Mouse (Mus musculus) megakaryocyte progenitor cell, adult 5-6 weeks (primary cell): Measurements from ENCODE around the gene Them7. TPM values are rescaled to one million over a fixed set of nuclear protein-coding genes. Genes with fewer than 3 reads are reported as not detected.
A peak's percentile ranks its signal among the peaks of the same experiment; 100 is the strongest.

ENCODE experiments used
- ATAC-seq: replicated peaks from 2 replicates; pipeline ENCODE4 v1.8.0; 2016; ENCODE audit warnings: mild to moderate bottlenecking, moderate TSS enrichment, inconsistent platforms; ENCODE audit not compliant: poor library complexity
- total RNA-seq, 2 experiments: library from RNA; stranded (forward) in 1 of 2; stranded (reverse) in 1 of 2; fragments of 157-497, 149-512 nt in 1 of 2; fragments of 200-1000 nt in 1 of 2; gene quantifications; 2 replicates each; pipeline versions ENCODE4 v1.2.3 to v1.2.4; 2015 to 2017

Them7 gene
- total RNA-seq, 2 experiments from 2014 or later = 2.1 to 9.2 TPM

DNA sequence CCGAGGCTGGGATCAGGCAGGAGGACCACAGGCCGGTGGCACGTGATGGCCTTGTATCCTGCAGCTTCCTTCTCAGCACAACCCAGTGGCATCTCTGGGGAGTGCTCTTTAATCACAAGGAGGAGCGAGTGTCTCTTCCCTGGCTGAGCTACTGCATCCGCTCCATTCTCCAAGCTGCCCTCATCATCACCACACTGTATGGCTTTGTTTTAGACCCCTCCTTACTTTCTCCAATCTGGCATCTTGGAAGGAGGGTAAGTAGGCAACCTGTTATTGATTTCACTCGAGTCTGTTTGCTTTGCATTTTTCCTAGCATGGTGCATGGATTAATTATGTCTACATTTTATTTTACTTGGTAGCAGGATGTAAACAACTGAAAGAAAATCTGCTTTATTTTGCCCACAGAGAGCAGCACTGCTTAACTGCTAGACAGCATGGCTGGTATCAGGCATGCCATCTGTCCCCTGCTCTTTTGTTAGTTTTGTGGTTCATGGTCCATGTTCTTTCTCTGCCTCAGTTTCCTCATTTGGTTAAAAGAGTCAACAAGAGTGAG, 79.9 kb downstream of the Them7 start:
- no peak for ATAC-seq

DNA sequence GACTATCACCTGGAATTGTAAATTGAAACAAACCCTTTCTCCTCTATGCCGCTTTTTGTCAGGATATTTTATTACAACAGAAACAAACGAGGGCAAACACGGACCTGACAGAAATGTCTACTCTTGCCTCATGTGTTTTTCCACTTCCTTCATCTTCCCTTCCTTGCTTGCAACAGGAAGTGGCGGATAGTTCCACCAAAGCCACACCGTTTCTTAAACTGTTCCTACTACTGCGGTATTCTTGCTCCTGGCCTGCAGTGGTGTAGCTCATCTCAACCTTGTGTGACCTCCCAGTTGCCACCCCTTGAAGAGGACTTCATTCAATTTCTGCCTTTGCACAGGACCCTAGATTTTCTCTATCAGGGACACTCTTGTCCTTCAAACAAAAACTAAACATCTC, 81.8 kb downstream of the Them7 start:
- ATAC-seq = peak; percentile 90

DNA sequence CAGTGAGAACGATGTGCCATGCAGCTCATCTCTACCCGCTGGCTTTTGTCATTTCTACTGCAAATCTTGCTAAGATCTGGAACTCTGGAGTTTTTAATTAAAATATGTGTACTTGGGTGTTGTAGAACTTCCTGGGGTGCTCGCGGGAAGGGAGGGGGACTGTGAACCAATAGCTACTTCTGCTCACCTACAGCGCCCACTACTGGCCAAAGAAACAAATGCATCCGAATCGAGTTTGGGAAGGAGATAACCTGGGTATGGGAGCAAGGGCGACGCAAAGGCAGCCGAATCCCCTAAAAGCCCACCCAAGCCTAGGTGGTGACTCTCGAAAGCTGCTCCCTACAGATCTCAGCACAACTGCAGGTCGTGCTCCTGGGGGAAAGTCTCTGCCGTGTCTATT, 87.3 kb downstream of the Them7 start:
- peak; percentile 38; the same call in 1 of the 2 replicates for ATAC-seq

DNA sequence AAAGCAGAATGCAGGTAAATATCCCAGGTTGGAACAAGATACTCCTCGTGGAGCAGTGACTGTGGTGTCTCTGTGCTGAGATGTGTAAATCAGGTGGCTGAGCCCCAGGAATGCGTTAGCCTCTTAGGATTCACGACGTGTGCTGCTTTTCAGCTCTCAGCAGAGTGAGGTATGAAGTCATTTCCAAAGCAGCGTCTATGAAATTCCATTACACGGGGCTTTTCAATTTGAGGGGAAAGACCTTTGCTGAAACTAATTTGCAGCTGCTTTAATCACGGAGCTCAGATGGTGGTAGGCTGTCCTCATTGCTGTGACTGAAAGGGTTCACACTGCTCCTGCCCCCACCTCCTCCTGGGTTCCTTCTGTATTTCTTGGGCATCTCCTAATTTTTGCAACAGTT, 87.9 kb downstream of the Them7 start:
- ATAC-seq = no peak

DNA sequence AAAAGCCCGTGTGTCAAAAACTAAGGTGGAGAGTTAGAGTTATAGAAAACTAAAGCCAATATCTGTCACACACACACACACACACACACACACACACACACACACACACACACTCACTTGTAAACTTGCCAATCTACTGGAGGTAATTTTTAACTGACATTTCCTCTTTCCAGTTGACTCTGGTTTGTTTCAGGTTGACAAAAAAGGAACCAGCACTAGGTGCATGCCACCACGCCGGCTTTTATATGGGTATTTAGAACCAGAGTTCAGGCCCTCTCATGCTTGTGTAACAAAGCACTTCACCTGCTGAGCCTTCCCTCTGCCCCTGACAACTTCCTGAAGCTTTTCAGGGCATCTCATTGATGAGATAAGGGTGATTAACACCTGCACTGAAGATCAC, 89.0 kb downstream of the Them7 start:
- peak; percentile 70 for ATAC-seq

DNA sequence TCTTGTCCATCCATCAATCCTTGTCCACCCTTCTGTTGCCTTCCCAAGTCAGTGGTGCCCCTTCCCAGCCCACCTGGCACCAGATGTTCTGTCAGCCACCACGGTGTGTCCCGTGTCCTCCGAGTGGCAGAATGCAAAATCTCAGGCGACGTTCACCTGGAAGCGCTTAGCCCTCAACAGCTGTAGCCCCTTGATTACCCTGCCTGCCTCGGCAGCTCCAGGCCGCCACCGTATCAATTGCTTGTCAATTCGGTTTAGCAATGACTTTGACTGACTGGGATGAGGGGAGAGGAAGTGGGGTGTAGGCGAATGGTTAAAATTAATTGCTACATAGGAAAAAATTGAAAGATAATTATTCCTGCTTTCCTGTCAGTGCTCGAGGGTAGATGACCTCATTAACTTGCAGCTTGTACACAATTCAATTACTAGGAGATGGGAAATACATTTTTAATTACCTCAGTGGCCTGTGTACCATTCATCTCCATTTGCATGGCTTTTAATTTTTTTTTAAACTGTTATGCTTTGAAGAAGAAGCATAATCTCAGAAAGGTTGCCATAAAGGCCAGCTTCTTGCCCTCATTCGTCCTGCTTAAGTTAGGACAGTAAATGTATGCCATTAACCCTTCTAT, 93.5 kb downstream of the Them7 start:
- ATAC-seq = no peak

DNA sequence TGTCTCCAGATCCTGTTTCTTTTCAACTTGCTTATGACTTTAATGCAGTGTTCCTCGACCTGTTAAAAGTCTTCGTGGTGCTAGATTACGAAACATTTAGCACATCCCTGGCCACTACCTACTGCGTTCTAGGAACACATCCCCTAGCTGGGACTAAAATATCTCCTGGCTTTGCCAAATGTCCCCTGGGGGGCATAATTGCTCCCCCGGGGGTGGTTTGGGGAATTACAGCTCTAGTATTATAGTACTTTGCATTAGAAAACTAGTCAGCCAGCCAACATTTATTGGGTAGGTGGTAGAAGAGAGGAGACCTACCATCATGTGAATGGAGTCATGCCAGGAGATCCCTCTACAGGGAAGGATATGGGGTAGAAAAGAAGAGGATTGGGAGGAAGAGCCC, 101.9 kb downstream of the Them7 start:
- ATAC-seq = peak; percentile 52

DNA sequence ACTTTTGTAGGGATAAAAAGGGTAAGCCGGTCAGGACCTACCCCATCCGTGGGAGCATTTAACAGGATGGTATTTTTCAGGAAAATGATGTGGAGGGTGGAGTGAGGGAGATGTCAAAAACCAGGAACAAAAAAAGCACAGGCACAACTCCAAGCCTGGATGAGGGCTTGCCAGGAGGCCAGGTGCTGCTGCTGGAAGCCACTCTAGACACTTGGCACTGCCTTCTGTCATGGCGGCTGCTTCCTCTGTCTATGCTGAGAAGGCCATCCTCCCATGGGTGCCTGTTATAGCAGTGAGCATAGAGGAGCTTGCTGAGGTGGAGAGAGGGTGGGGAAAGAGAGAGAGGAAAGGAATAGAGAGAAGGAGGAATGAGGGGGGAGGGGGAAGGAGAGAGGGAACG, 105.9 kb downstream of the Them7 start:
- ATAC-seq = no peak

DNA sequence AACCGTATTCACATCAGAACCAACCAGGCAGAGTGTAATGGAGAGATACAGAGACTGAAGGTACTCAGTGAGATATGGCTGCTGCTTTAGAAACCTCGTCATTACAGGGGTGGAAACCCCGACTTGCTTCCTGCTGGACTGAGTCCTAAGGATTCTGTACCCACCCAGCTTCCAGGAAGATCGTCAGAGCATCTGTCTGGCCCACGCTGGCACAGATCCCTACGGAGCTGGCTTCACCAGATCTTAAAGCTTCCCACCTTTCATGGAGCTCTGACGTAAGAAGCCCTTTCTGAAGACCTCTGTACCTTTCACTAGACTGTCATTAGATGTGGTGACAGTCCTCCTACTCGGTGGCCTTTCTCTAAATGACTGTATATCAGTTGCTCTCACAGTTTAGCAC, 109.0 kb downstream of the Them7 start:
- ATAC-seq = no peak

DNA sequence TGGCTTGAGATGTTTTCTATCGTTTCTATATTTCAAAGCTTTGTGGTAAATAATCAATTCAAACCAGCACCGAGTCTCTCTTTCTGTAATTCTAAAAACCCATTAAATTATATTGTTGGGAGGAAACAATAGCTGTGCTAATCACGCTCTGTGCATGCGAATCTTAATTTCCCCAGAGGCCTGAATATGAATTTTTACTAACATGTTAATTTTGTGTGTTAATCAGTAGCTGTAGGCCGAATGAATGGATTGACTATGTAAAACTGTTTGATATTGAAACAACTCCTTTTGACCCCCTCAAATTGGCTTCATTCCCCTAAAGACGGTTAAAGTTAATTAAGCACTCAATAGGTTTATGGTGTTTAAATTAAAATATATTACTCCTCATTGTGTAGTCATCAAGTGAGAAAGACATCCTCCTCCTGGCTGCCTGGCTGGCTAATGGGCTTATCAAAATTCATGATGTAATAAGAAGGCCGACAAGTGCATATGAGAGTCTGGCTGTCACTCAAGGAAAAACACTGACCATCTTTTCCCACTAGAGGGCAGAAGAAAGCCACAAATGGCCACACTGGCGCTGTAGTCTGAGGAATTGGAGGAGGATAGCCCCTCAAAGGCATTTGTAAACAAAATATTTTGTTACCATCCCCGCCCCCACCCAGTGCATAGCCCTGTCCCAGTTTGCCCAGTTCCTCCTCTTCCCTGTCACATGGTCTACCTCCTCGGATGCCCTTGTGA, 110.0 kb downstream of the Them7 start:
- peak; percentile 91 for ATAC-seq

DNA sequence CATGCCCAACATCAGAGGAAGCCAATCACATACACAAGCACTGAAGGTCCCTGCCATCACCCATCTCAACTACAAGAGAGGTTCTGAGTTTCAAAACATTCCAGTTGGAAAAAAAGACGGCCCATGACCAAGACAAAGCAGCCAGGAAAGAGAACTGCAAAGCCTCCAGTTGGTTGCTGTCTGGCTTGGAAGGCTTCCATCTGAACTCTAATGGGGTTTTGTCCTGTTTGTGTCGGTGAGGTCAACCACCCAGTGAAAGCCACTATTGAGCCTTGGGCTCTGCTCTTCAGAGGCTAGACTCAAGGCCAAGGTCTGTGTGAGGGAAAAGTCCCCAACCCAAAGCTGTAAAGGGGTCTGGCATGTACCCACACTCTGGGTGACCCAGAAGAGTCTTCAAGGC, 111.5 kb downstream of the Them7 start:
- ATAC-seq = no peak

DNA sequence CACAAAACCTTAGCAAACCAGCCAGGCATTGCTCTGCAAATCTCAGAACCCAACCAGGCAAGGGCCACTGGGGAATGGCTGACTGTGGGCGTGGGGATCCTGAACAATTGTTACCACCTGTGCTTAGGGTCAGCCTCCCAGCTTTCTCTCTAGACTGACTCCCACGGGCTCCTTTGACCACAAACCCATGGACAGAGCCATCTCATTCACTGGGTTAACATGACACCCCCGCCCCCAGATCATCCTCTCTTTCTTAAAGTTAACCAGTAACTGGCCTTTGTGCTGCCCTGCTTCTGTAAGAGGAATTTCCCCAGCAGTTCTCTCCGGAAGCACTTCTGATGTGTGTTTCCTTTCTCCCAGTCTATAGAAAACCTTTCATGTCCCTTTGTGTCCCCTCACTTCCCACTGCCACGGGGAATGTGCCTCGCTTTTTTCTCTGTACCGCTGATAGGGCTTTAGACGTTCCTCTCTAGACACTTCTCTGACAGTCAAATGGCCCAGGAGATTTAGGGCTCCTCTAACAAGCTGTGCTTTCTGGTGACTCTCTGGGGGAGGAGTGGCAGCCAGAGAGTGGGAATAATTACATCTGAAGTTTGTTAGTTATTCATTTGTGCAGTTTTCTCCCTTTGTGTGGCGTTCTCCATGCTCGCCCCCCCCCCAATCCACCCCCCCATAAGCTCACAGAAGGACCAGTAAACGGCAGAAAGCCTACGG, 112.4 kb downstream of the Them7 start:
- no peak for ATAC-seq

DNA sequence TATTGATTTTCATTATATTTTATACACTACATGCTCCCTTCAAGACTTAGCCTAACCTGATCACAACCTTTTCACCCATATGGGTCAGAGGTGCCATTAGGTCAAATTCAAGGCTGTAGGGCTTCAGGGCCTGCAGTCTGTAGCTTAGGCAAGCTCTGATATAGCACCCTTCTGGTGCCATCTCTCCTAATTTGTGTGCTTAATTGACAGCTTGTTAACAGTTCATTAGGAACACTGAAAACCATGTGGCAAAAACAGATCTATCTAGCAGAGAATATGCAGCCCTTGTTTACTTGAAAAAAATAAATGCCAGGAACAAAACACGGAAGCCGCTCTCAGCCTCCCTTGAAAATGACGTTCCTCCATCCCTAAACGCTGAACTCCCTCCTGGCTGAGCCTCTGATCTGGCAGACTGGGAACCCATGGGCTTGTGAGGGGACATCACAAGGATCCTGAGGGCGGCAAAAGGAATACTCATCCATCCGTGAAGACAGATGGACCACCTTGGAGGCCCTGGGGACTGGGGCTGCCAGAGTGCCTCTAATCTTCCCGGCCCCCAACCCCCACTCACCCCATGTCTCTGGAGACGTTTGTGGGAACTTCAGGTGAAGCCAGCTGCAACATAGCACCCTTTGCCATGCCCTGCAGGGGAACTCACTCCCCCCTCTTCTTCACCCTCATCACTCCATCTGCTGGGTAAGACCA, 113.2 kb downstream of the Them7 start:
- no peak for ATAC-seq

DNA sequence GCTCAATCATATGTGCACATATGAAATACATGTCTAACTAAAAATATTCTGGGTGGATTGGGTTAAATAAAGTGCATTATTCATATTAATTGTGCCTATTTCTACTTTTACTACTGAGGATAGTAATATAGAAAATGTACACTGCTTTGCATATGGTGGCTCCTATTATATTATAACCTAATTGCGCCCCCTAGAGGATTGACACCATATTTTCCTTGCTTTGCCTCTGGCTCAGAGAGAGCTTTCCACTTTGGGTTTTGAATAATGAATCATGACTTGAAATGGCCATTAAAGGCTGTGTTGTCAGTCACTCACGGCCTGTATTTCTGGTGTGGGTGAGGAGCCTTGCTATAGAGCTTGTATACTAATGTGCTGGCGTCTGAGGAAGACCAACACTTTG, 115.9 kb downstream of the Them7 start:
- ATAC-seq = peak; percentile 71

DNA sequence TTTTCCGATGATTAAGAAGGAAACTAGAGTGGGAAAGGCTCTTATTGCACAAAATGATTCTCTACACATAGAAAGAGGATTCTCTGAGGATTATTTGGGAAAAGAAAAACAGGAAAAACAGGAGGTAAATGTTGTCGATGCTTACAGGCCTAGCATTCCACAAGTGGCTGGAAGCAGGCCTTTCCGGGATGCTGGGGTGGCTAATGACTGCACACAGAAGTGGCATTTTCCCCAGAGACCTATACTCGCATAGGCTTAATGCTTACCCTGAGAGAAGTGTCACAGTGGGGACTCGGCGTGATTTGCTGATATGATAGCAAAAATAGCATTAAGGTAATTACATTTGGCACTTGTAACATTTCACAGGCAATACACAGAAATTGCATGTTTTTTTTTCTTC, 124.8 kb downstream of the Them7 start:
- no peak for ATAC-seq

DNA sequence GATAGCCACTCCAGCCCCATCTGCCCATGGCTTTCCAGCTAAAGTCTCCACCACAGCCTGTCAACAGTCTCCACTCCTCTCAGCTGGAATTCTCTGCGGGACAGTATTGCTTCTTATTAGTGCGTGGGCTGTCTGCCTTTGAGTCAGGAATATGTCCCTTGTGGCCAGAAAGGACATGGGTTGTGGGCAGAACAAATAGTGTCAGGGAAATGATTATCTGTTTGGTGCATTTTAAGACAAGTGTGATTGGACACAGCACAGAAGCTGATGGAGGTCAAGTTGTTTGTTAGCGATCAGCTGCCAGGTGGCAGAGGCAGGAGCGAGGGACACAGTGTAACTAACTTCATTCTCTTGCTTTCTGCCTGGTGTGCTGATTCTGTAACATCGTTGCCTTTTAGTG, 132.7 kb downstream of the Them7 start:
- no peak for ATAC-seq

DNA sequence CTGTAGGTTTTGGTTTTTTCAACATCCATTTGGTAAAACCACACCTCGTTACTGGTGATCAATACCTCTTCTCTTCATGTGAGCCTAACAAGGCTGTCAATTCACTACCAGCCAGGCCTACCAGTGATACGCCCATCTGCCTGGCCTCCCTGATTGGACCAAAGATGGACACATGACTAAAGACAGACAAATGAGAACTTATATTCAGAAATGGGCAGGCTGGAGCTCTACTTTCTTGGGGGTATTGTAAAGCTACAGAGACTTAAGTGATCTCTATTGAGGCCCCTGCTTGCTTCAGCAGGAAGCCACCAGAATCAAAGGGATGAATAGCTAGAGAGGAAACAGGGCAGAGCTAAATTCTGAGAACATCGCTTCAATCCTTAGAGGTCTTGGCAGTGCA, 133.9 kb downstream of the Them7 start:
- no peak for ATAC-seq

DNA sequence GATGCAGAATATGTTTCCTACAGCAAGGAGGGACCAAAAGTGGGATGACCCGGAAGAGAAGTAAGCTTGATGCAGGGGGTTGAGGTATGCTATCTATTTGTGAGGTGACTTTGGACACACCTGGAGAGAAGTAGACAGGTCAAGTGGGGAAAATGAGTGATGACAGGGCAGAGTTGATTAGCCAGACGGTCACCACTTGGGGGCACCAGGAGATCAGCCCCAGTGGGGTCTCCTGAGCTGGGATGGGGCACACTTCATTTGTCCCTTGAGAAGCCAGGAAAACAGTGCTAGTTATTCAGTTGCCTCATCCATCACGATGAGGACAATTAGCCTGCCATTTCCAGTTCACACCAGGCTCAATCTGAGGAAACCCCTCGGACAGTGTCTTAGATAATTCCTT, 143.5 kb downstream of the Them7 start:
- peak; percentile 55; the same call in 1 of the 2 replicates for ATAC-seq

DNA sequence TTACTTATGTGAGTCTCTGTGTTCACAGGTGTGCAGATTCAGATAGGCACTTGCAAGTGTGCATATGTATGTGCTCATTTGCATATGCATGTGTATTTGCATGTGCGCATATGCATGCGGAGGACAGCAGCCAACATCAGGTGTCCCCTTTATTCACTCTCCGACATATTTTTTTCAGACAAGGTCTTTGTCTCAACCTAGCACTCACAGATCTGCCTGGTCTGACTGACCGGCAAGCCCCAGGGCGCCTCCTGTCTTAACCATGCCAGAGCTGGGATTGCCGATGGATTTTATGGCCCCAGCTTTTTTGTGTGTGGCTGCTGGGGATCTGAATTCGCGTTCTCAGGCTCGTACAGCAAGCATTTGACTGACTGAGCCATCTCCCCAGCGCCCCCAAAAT, 146.1 kb downstream of the Them7 start:
- no peak for ATAC-seq

DNA sequence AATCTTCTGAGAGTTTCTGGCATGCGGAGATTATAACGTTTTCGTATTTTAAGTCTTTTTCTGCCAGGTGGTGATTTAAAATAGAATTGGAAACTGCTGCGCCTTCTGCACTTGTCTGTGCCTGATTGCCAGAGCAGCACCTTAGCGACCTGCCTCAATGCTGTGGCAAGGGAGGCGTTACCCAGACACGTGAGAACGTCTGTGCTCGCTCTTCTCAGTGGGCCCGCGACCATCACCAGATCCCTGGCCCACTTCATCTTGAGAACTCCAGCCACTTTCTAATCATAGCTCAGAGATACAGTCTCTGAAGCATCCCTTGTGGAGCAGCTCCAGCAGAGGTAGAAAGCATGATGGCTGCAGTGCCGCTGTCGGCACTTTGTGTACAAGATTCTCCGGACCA, 146.6 kb downstream of the Them7 start:
- ATAC-seq = no peak

DNA sequence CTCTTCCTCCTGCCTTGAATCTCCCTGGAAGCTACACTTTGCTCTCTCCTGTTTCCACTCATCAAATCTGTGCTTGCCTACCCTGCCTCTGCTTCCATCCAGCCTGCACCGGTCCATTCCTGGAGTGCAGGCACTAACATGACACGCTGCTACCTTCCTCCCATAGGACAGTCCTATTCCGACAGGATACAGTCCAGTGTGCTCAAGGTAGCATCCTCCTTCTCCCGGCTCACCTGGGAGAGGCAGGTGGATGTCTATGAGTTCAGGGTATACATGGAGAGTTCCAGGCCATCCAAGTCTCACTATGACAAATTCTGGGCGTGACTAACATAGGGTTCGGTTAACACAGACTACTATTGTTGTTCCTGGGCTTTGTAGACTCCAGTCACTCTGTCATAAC, 148.0 kb downstream of the Them7 start:
- ATAC-seq = no peak
